Mouse (Mus musculus): ENCODE data around the gene Syt17.

DNA sequence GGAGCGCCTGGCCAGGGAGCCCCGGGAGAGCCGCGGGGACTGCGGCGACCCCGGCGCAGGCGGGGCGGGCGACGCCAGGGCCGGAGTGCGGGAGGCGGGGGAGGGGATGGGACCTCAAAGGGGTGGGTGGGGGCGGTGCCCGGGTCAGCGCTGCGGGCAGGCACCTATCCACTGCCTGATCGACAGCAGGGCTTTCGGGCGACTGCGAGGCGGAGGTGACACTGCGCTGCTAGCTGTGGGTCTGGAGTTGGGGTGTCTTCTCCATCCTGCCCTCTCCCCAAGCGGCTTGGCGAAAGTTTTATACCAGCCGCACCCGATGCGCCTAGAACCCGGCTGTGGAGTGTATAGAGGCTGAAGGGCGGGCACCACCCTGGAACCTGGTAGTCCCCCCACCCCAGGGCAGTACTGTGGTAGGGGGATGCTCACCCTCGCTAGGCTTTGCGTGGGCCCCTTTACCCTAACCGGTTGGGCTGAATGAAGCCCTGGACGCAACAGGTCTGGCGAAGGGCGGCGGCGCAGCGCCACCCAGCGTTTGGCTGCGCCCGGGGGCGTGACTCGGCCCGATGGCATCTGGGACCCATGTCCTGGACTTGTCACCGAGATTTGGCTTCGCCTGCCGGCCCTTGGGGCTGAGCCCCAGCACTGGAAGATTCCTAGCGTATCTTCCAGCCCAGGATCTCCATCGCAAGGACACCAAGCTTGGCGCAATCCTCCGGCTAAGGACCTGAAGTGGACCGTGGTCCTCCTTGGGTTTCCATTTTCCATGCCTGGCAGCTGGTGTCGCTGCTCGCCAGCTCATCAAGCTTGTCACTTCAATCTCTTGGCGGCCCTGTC is at the start of gene Syt17:
- no peak for TF ChIP-seq POLR2AphosphoS2 (IDR thresholded peaks at IDR 0.05; ENCODE audit: insufficient read length, low read depth)
- peak; percentile 15 for TF ChIP-seq POLR2A (IDR thresholded peaks at IDR 0.05; ENCODE audit: insufficient read length, low read depth)
- no peak for TF ChIP-seq E2F4 (IDR thresholded peaks at IDR 0.05; ENCODE audit: insufficient read depth)
- TF ChIP-seq CEBPB (IDR thresholded peaks at IDR 0.05; ENCODE audit: insufficient read depth, poor library complexity, severe bottlenecking), result no peak
- no peak for TF ChIP-seq MYOD1 (IDR thresholded peaks at IDR 0.05; ENCODE audit: control insufficient read depth in 1 of 3, insufficient read length in 2 of 3, low read depth in 2 of 3)
- TF ChIP-seq MAX (IDR thresholded peaks at IDR 0.05; ENCODE audit: low read depth), result no peak
- no peak for TF ChIP-seq REST (IDR thresholded peaks at IDR 0.05; ENCODE audit: insufficient read depth, insufficient read length)
- peak in 1 of 3 experiments; percentile 34 for TF ChIP-seq MYOG (IDR thresholded peaks at IDR 0.05; ENCODE audit: control insufficient read depth in 1 of 3, insufficient read depth in 1 of 3, insufficient read length in 2 of 3, low read depth in 2 of 3)
- TF ChIP-seq TCF3 (IDR thresholded peaks at IDR 0.05; ENCODE audit: insufficient read length, low read depth), result no peak
